ENCODE assay signal across 8 mouse cellular contexts in genomic region chr14:79397321-79398122, GRCm38 (mm10). TPM values are rescaled to one million over a fixed set of nuclear protein-coding genes. Genes with fewer than 3 reads are reported as not detected.
A peak's percentile ranks its signal among the peaks of the same experiment; 100 is the strongest.
DNase-seq lines count a peak whose midpoint lies in the region; ATAC-seq lines count a peak whose summit lies in the region.

Gene Mtrf1 (plus strand): TSS chr14:79397772.

- H3K27ac ChIP-seq in hindbrain, embryonic 14.5 days: peak within 1 kb of the TSS; percentile 93

- no peaks in the 10 kb centered on the region for H3K27me3 ChIP-seq in hindbrain, embryonic 14.5 days (ENCODE audit: control insufficient read depth, insufficient read depth, low read length)

- H3K36me3 ChIP-seq in hindbrain, embryonic 14.5 days (replicated peaks; ENCODE audit: control insufficient read depth, insufficient read depth): peaks cover 17% of the 10 kb centered on the region

- H3K9me3 ChIP-seq in hindbrain, embryonic 14.5 days (ENCODE audit: control insufficient read depth, low read length): no peaks in the 10 kb centered on the region

- peak; percentile 71 for DNase-seq in Muller cell, postnatal 12 days (ENCODE audit: inconsistent ontology term)
- DNase-seq in cerebellum, adult 9-11 months: peak; percentile 80
- DNase-seq in frontal cortex, postnatal 10 days (ENCODE audit: low spot score in 2 of 2): peak; percentile 47 to 57
- DNase-seq in hindbrain, embryonic 14.5 days (ENCODE audit: low spot score): peak; percentile 78
- DNase-seq in layer of hippocampus, postnatal 25 days (ENCODE audit: extremely low spot score in 1 of 2, low spot score in 1 of 2): peak; percentile 48 to 60
- DNase-seq in lung, postnatal 14 days: peak; percentile 57
- DNase-seq in ovary, postnatal 36 days (ENCODE audit: low spot score): peak; percentile 47
- peak; percentile 70 for DNase-seq in thymus, postnatal 14 days

- peak; percentile 95 for ATAC-seq in hindbrain, embryonic 14.5 days (ENCODE audit: low FRiP score)

- H3K9ac ChIP-seq in hindbrain, embryonic 14.5 days: peak within 1 kb of the TSS; percentile 59

- H3K4me3 ChIP-seq in hindbrain, embryonic 14.5 days (replicated peaks; ENCODE audit: low read length): peak within 1 kb of the TSS; percentile 48

- WGBS in hindbrain, embryonic 14.5 days: 18% methylated on average over 23 of the region's 23 CpGs

- H3K4me1 ChIP-seq in hindbrain, embryonic 14.5 days (replicated peaks; ENCODE audit: control insufficient read depth, insufficient read depth, low read length): peaks cover 6% of the 10 kb centered on the region

- peak within 1 kb of the TSS; percentile 69 for H3K4me2 ChIP-seq in hindbrain, embryonic 14.5 days (replicated peaks)

RNA-seq across cellular contexts. Expression of gene Mtrf1, which starts in this region (rescaled TPM):
- 10.7 and 11.0 TPM in 2 replicates for polyA plus RNA-seq in hindbrain, embryonic 14.5 days (2014; fragmentation: Nextera tagmentation; extraction: Ambion mirVana)
- total RNA-seq in layer of hippocampus, postnatal 25 days (2021): 1 to 10 TPM; 6.3 to 6.4 TPM

Comparison
In these comparisons a context has a peak if more than half of its experiments do, and no peak if none do; other contexts are left out.
1. Peak in every context shown above with its lines: DNase-seq, ATAC-seq, H3K4me3 ChIP-seq and H3K27ac ChIP-seq.